Mouse (Mus musculus): Measurements from ENCODE around the gene Atp8a2. TPM values are rescaled to one million over a fixed set of nuclear protein-coding genes. Genes with fewer than 3 reads are reported as not detected.

Gene Atp8a2
- total RNA-seq, 2 experiments from 2014 or later = 4.1 to 4.3 TPM

GRCm38 (mm10) chr14:59605671-59606353 lies 591.2 kb downstream of the Atp8a2 start:
- peak; percentile 85 for DNase-seq

GRCm38 (mm10) chr14:59604002-59604645 lies 592.9 kb downstream of the Atp8a2 start:
- DNase-seq = peak; percentile 35

GRCm38 (mm10) chr14:59598260-59598627 lies 598.7 kb downstream of the Atp8a2 start:
- no peak for DNase-seq

DNA sequence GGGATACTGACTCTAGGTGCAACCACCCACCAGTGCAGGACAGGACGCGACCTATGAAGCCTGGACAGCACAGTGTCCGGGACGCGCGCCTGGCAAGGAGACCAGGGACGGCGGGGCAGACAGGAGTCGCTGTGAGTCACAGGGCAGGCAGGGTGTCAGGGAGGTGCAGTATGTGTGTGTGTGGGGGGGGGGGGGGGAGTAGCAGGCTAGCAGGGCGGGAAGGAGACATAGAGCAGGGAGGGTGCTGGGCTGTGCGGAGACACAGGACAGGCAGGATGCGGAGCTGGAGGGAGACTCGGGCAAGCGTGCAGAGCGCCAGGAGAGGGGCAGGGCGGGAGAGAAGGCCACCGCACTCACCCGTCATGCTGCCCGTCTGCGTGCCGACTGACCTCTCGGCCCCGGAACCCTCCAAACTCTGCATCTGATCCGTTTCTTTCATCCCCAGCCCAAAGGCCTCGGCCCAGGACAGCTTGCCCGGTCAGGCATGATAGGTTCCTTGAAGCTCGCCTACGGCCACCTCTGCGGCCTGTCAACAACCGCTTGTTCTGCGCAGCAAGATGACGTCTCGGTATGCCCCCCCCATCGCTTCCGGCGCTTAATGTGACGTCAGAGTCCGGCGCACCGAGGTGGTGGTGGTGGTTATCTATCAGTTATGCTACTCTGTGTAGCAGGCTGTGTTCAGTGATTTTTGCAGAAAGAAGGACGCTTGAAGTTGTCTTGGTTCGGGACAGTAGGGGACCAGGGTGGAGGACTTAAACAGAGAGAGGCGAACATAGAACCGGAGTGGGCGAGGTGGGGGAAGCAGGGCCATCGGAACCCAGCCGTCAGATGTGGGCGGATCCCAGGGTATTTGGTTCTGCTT lies 599.4 kb downstream of the Atp8a2 start, which contains the start of gene Cdadc1:
Gene Cdadc1 (minus strand): TSS at position 562 of the 862 bp plus-strand sequence.
- DNase-seq = peak; percentile 99

DNA sequence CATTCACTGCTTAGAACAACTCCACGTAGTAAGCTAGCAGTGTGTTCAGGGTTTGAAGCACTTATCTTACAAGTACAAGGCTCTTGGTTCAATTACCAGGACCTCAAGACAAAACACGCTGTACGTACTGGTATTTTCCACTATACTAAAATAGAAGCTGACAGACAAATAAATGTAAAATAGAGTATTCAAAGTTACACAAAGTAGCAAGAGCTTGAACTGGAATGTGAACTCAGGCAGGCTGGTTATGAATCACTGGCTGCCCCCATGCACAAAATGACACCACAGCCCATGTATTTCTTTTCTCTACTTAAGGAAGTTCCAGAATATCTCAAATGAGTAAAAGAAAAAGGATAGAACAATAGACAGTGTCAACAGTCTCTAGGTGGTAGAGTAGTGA lies 602.0 kb downstream of the Atp8a2 start:
- no peak for DNase-seq

GRCm38 (mm10) chr14:59592593-59592992 lies 604.4 kb downstream of the Atp8a2 start:
- no peak for DNase-seq

DNA sequence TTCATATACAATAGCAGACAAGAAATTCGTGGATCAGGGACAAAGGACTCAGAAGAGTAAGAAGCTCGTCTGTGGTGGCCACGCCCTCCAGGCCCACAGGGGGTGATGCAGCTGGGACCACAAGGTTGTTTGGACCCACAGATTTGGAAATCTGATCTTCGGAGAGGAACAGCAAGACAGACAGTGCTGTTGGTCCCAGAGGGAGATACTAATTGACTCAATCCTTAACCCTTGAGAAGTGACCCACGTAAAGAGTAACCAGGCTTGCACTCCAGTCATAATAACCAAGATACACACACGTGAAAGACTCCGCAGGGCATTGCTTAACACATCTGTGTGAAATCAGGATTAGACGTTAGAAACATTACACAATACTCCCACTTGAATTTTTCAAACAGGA lies 605.1 kb downstream of the Atp8a2 start:
- no peak for DNase-seq

DNA sequence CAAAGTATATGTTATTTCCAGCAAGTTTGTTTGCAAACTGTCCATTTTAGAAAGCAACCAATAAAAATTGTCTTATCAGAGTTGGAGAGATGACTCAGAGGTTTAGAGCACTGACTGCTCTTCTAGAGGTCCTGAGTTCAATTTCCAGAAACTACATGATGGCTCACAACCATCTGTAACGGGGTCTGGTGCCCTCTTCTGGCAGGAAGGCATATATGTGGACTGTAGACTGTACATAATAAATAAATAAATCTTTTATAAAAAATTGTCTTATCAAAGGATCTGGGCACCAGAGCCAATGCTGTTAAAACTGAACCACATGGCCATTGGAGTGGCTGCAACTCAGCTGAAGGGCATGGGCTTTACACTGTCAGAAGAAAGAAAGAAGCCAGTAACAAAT lies 606.4 kb downstream of the Atp8a2 start:
- DNase-seq = peak; percentile 20

Small RNA genes lying within 50 kb of the gene (microRNA-seq; reads per million reads assigned to microRNA genes)
- gene Mir719 = not detected

Other genes starting within 250 kb of the Atp8a2 start
- not detected for gene Nupl1, start 54.3 kb upstream of the Atp8a2 start, total RNA-seq (2021)
- 10 to 100 TPM; 35.7 to 35.9 TPM for gene Gm49336, start 54.3 kb upstream of the Atp8a2 start, total RNA-seq (2021)
- gene Mtmr6, start 68.0 kb upstream of the Atp8a2 start, total RNA-seq (2021) = 10 to 100 TPM; 39.0 to 39.8 TPM
- 1 to 10 TPM; 2.4 to 3.4 TPM for gene Amer2, start 176.1 kb upstream of the Atp8a2 start, total RNA-seq (2021)